Mouse (Mus musculus): ENCODE data around the gene Inpp5k. TPM values are rescaled to one million over a fixed set of nuclear protein-coding genes. Genes with fewer than 3 reads are reported as not detected.

Gene Inpp5k
- 29.2 and 34.8 TPM in 2 replicates for polyA plus RNA-seq (2015; fragmentation: Nextera tagmentation; extraction: Ambion mirVana)

GRCm38 (mm10) chr11:75630645-75631229 is at the start of gene Inpp5k:
Gene Inpp5k (plus strand): TSS chr11:75630988.

GRCm38 (mm10) chr11:75587493-75588284 is 43.1 kb upstream of the Inpp5k start, which contains the start of gene Pitpna:
Gene Pitpna (plus strand): TSS chr11:75588097.

GRCm38 (mm10) chr11:75650311-75650710 is 19.5 kb downstream of the Inpp5k start, which contains the start of gene Myo1c:
Gene Myo1c (plus strand): TSS chr11:75650504.

GRCm38 (mm10) chr11:75678747-75679438 is 48.1 kb downstream of the Inpp5k start, which contains the start of gene Crk:
Gene Crk (plus strand): TSS chr11:75679259.

Other genes with a start within 250 kb of the Inpp5k start
- gene Serpinf1, start 208.3 kb upstream of the Inpp5k start, polyA plus RNA-seq (2015; fragmentation: Nextera tagmentation; extraction: Ambion mirVana), result 18.7 and 22.6 TPM in 2 replicates
- 0.28 and 0.30 TPM in 2 replicates for gene Serpinf2, start 191.4 kb upstream of the Inpp5k start, polyA plus RNA-seq (2015; fragmentation: Nextera tagmentation; extraction: Ambion mirVana)
- 15.2 and 16.0 TPM in 2 replicates for gene Wdr81, start 176.3 kb upstream of the Inpp5k start, polyA plus RNA-seq (2015; fragmentation: Nextera tagmentation; extraction: Ambion mirVana)
- gene Tlcd2, start 169.3 kb upstream of the Inpp5k start, polyA plus RNA-seq (2015; fragmentation: Nextera tagmentation; extraction: Ambion mirVana), result 12.8 and 15.4 TPM in 2 replicates
- gene Prpf8, start 144.2 kb upstream of the Inpp5k start, polyA plus RNA-seq (2015; fragmentation: Nextera tagmentation; extraction: Ambion mirVana), result 23.3 and 24.4 TPM in 2 replicates
- gene Rilp, start 120.9 kb upstream of the Inpp5k start, polyA plus RNA-seq (2015; fragmentation: Nextera tagmentation; extraction: Ambion mirVana), result 0.40 and 0.95 TPM in 2 replicates
- 5.2 and 7.0 TPM in 2 replicates for gene Scarf1, start 117.4 kb upstream of the Inpp5k start, polyA plus RNA-seq (2015; fragmentation: Nextera tagmentation; extraction: Ambion mirVana)
- gene Slc43a2, start 99.3 kb upstream of the Inpp5k start, polyA plus RNA-seq (2015; fragmentation: Nextera tagmentation; extraction: Ambion mirVana), result 5.9 and 6.3 TPM in 2 replicates
- gene Pitpna, start 42.9 kb upstream of the Inpp5k start, polyA plus RNA-seq (2015; fragmentation: Nextera tagmentation; extraction: Ambion mirVana), result 42.1 and 45.8 TPM in 2 replicates
- gene Myo1c, start 19.5 kb downstream of the Inpp5k start, polyA plus RNA-seq (2015; fragmentation: Nextera tagmentation; extraction: Ambion mirVana), result 19.4 and 24.4 TPM in 2 replicates
- gene Crk, start 48.3 kb downstream of the Inpp5k start, polyA plus RNA-seq (2015; fragmentation: Nextera tagmentation; extraction: Ambion mirVana), result 35.3 and 41.5 TPM in 2 replicates
- gene Ywhae, start 101.9 kb downstream of the Inpp5k start, polyA plus RNA-seq (2015; fragmentation: Nextera tagmentation; extraction: Ambion mirVana), result 261 and 271 TPM in 2 replicates
- 0.20 and 0.42 TPM in 2 replicates for gene Doc2b, start 165.1 kb downstream of the Inpp5k start, polyA plus RNA-seq (2015; fragmentation: Nextera tagmentation; extraction: Ambion mirVana)